7 mouse cellular contexts compared by ENCODE assay signal in the genomic region with DNA sequence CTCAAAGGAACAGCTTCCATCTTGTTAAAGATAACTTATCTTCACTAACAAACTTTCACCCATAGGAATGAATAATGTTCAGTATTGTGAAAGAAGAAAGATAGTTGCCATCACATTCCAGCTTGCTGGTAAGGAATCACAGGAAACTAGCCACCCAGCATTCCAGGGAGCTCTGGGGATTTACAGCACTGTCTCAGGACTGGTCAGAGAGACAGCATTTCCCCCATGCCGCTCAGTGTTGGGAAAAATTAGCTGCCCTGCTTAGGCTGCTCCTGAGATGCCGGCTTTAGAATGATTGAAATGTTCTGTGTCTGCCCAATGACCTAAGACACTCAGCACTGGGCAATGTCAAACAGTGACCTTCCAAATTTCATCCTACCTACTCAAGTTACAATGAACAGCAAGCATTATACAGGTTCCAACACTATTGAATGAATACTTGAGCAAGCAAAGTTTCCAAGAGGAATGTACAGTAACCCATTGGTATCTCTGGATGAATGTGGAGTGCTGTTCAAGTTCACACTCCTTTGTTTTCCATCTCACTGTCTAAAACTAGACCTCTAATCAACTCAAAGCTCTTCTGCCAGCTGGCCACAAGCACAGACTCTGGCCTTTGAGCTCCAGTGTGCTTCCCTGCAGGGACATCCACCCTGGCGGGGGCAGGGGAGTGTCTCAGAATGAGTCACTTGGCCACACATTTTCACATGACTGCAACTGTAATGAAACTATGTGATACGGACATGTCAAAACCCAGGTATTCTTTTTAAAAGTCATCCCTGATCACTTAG. TPM values are rescaled to one million over a fixed set of nuclear protein-coding genes. Genes with fewer than 3 reads are reported as not detected.
DNase-seq lines count a peak whose midpoint lies in the region; ATAC-seq lines count a peak whose summit lies in the region.

No protein-coding gene starts in this region.

- 37% methylated on average over 4 of the region's 4 CpGs for WGBS in heart, embryonic 12.5 days

- H3K27me3 ChIP-seq in heart, embryonic 12.5 days (replicated peaks), result no peaks in the 10 kb centered on the region

- ATAC-seq in heart, embryonic 12.5 days (ENCODE audit: insufficient number of reproducible peaks, low FRiP score), result 0 out of 2 replicates have a peak, but pooled peaks have one; percentile 53

- peaks cover 11% of the 10 kb centered on the region for H3K4me1 ChIP-seq in heart, embryonic 12.5 days (replicated peaks)

- no peak overlapping the region for H3K9ac ChIP-seq in heart, embryonic 12.5 days

- H3K9me3 ChIP-seq in heart, embryonic 12.5 days (replicated peaks), result no peaks in the 10 kb centered on the region

- H3K4me2 ChIP-seq in heart, embryonic 12.5 days, result no peak overlapping the region

- no peak overlapping the region for H3K4me3 ChIP-seq in heart, embryonic 12.5 days

- H3K36me3 ChIP-seq in heart, embryonic 12.5 days, result no peaks in the 10 kb centered on the region

- peak overlapping the region; percentile 70 for H3K27ac ChIP-seq in heart, embryonic 12.5 days (ENCODE audit: poor library complexity, severe bottlenecking)

- peak; percentile 35 for DNase-seq in lung, postnatal 10 days
- DNase-seq in lung, postnatal 4 days, result no peak
- peak; percentile 50 to 57 for DNase-seq in adrenal gland, postnatal 36 days
- peak; percentile 7 for DNase-seq in yolk sac, embryonic 10.5 days (ENCODE audit: low spot score)
- no peak for DNase-seq in cerebellum, adult 9-11 months
- DNase-seq in cerebellum, postnatal 14 days, result no peak

RNA-seq across cellular contexts. Expression of a gene that starts 38.0 kb away (rescaled TPM):
- total RNA-seq in adrenal gland, postnatal 36 days (2021), result 10 to 100 TPM; 15.7 to 21.2 TPM
- 15.1 and 15.2 TPM in 2 replicates for polyA plus RNA-seq in heart, embryonic 12.5 days (2016; fragmentation: Nextera tagmentation; extraction: Ambion mirVana)

Comparison
In these comparisons a context has a peak if more than half of its experiments do, and no peak if none do; other contexts are left out.
1. DNase-seq: peak in lung, postnatal 10 days (single experiment), adrenal gland, postnatal 36 days (2 of 2) and yolk sac, embryonic 10.5 days (single experiment); none in lung, postnatal 4 days (0 of 2), cerebellum, adult 9-11 months (single experiment) and cerebellum, postnatal 14 days (0 of 2).